Mouse (Mus musculus) myocyte (in vitro differentiated cells): ENCODE measurements around the gene Fkbp5. TPM values are rescaled to one million over a fixed set of nuclear protein-coding genes. Genes with fewer than 3 reads are reported as not detected.

Experiments
- H3K27me3 ChIP-seq: one replicate; pipeline ENCODE4 v1.6.1; 2011; ENCODE audit not compliant: control insufficient read depth, insufficient read depth, insufficient read length
- H3K36me3 ChIP-seq: one replicate; pipeline ENCODE4 v1.6.1; 2011; ENCODE audit not compliant: control insufficient read depth, insufficient read depth
- H3K4me2 ChIP-seq: one replicate; pipeline ENCODE4 v1.6.1; 2011; ENCODE audit warnings: low read depth, control low read depth
- H3K4me3 ChIP-seq: one replicate; pipeline ENCODE4 v1.5.1; 2011; ENCODE audit warnings: mild to moderate bottlenecking, control low read depth, moderate library complexity
- H3K79me2 ChIP-seq: one replicate; pipeline ENCODE4 v1.6.1; 2011; ENCODE audit not compliant: control insufficient read depth, insufficient read depth
- H3ac ChIP-seq: one replicate; pipeline ENCODE4 v1.6.1; 2011; ENCODE audit not compliant: control insufficient read depth, insufficient read length
- CEBPB ChIP-seq: IDR thresholded peaks from 2 replicates; pipeline ENCODE4 v1.6.1; 2011; ENCODE audit warnings: mild to moderate bottlenecking, moderate library complexity; ENCODE audit not compliant: poor library complexity, insufficient read depth, severe bottlenecking
- E2F4 ChIP-seq: IDR thresholded peaks from one replicate; pipeline ENCODE4 v1.6.1; 2011; ENCODE audit warnings: mild to moderate bottlenecking, control low read depth, moderate library complexity; ENCODE audit not compliant: insufficient read depth
- MAX ChIP-seq: IDR thresholded peaks from one replicate; pipeline ENCODE4 v1.6.1; 2011; ENCODE audit warnings: low read depth, mild to moderate bottlenecking, control low read depth
- MYOD1 ChIP-seq, 3 experiments: IDR thresholded peaks; one replicate each; pipeline ENCODE4 v1.6.1; 2011; ENCODE audit warnings: control low read depth in 2 of 3, low read depth in 2 of 3, mild to moderate bottlenecking in 2 of 3, moderate library complexity in 1 of 3; ENCODE audit not compliant: insufficient read length in 2 of 3, control insufficient read depth in 1 of 3
- MYOG ChIP-seq, 3 experiments: IDR thresholded peaks; one replicate each; pipeline ENCODE4 v1.6.1; 2011; ENCODE audit warnings: control low read depth in 2 of 3, low read depth in 2 of 3, mild to moderate bottlenecking in 2 of 3; ENCODE audit not compliant: insufficient read length in 2 of 3, control insufficient read depth in 1 of 3, insufficient read depth in 1 of 3
- POLR2A ChIP-seq: IDR thresholded peaks from one replicate; pipeline ENCODE4 v1.6.1; 2011; ENCODE audit warnings: low read depth, mild to moderate bottlenecking, control low read depth, moderate library complexity; ENCODE audit not compliant: insufficient read length
- POLR2AphosphoS2 ChIP-seq: IDR thresholded peaks from one replicate; pipeline ENCODE4 v1.6.1; 2011; ENCODE audit warnings: low read depth, control low read depth; ENCODE audit not compliant: insufficient read length
- REST ChIP-seq: IDR thresholded peaks from one replicate; pipeline ENCODE4 v1.6.1; 2011; ENCODE audit warnings: mild to moderate bottlenecking, control low read depth, moderate library complexity; ENCODE audit not compliant: insufficient read depth, insufficient read length
- SRF ChIP-seq: IDR thresholded peaks from one replicate; pipeline ENCODE4 v1.6.1; 2011; ENCODE audit warnings: low read depth; ENCODE audit not compliant: control insufficient read depth, insufficient read length
- TCF12 ChIP-seq: IDR thresholded peaks from one replicate; pipeline ENCODE4 v1.6.1; 2011; ENCODE audit warnings: mild to moderate bottlenecking, control low read depth; ENCODE audit not compliant: poor library complexity, insufficient read depth, severe bottlenecking
- TCF3 ChIP-seq: IDR thresholded peaks from one replicate; pipeline ENCODE4 v1.6.1; 2011; ENCODE audit warnings: low read depth, control low read depth; ENCODE audit not compliant: insufficient read length
- USF1 ChIP-seq: IDR thresholded peaks from one replicate; pipeline ENCODE4 v1.6.1; 2011; ENCODE audit warnings: low read depth, mild to moderate bottlenecking, control low read depth, moderate library complexity
- polyA plus RNA-seq: library from polyadenylated mRNA; unstranded; fragments of >200 nt; fragmentation: generic; extraction: Trizol; gene quantifications from one replicate; pipeline ENCODE4 v1.2.1, GENCODE M21; 2012; ENCODE audit warnings: missing spikeins

Fkbp5 gene
- polyA plus RNA-seq, 1 experiment = 11.6 TPM

DNA sequence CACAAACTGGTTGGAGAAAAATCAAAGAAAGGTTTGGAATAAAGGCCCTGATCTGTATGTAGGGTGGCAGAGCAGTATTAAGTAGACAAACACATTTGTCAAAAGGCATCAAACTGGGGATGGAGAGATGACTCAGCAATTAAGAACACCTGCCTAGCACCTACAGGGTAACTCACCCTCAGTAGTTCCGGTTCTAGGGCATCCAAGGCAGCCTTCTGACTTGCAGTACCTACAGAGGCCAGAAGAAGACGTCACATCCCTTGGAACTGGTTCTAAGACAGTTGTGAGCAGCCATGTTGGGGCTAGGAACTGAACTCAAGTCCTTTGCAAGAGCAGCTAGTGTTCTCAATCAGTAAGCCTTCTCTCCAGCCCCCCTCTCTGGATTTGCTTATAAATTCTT, 18.1 kb downstream of the Fkbp5 start:
- no peak for TF ChIP-seq TCF12
- TF ChIP-seq TCF3 = no peak
- TF ChIP-seq REST = no peak
- no peak for TF ChIP-seq MAX
- no peak for TF ChIP-seq CEBPB
- no peak for TF ChIP-seq MYOD1 (IDR thresholded peaks at IDR 0.05; ENCODE audit: control insufficient read depth in 1 of 3, insufficient read length in 2 of 3, low read depth in 2 of 3)
- no peak for TF ChIP-seq MYOG (IDR thresholded peaks at IDR 0.05; ENCODE audit: control insufficient read depth in 1 of 3, insufficient read depth in 1 of 3, insufficient read length in 2 of 3, low read depth in 2 of 3)
- no peak for TF ChIP-seq E2F4
- no peak for TF ChIP-seq POLR2A
- no peak for TF ChIP-seq USF1
- no peak for TF ChIP-seq SRF
- TF ChIP-seq POLR2AphosphoS2 = no peak
- Histone ChIP-seq H3K36me3 (no peaks in the 10 kb centered on the region), H3K4me3 (no peak overlapping the region), H3K27me3 (no peaks in the 10 kb centered on the region), H3K4me2 (no peak overlapping the region), H3K79me2 (no peaks in the 10 kb centered on the region), H3ac (no peak overlapping the region)

DNA sequence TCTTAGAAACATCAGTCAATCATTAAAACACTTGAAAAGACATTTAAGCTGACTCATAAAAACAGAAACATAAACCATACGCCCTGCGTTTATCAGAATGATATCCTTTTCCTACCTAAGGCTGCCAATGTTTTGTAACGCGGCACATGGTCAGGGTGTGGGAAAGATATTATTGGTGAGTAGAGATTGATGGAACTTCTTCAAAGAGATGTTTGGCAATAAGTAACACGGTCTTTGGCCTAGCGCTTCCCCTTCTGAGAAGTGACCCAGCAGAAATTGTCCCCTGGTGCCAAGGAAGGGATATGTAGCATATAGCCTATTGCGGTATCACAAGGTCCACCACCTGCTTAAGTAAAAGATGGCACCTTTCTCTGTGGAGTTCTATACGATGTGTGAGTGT, 21.5 kb downstream of the Fkbp5 start:
- Histone ChIP-seq H3K4me3 (no peak overlapping the region), H3ac (no peak overlapping the region), H3K36me3 (no peaks in the 10 kb centered on the region), H3K27me3 (no peaks in the 10 kb centered on the region), H3K4me2 (no peak overlapping the region), H3K79me2 (no peaks in the 10 kb centered on the region)
- TF ChIP-seq E2F4 = no peak

DNA sequence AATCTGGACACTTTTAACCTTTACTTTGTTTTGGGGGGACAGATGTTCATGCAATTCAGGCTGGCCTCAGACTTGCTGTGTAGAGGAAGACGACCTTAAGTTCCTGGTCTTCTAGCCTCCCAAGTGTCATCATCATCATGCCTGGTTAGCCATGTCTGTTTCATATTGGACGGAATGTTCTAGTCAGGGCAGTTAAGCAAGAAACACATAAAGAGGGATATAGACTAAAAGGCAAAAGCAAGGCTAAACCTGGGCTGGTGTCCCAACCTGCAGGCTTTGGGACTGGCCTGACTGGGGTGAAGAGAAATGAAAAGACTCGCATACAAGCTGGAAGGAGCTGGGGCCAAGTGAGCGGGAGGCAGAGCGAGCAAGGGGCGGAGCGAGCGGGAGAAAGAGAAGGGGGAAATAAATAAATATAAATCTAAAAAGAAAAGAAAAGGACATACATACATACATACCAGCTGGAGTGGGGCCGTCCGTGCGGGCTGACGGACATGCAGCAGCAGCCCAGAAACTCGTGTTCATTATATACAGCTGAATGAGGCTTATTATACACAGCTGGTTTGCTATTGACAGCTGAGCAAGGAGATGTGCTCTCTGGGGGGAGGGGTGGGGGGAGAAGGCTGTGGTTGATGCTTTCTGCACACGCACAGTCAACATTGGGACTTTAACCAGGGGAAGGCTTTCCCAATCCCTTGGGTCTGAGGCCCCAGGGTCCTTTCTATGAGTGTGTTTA, 26.1 kb downstream of the Fkbp5 start:
- H3ac ChIP-seq = no peak overlapping the region
- no peak overlapping the region for H3K4me3 ChIP-seq
- H3K36me3 ChIP-seq = no peaks in the 10 kb centered on the region
- no peaks in the 10 kb centered on the region for H3K79me2 ChIP-seq
- TF ChIP-seq CEBPB (no peak), TCF12 (no peak), MYOG (IDR thresholded peaks at IDR 0.05; ENCODE audit: control insufficient read depth in 1 of 3, insufficient read depth in 1 of 3, insufficient read length in 2 of 3, low read depth in 2 of 3) (no peak), REST (no peak), USF1 (no peak), MAX (no peak), TCF3 (no peak), E2F4 (no peak), POLR2AphosphoS2 (no peak), MYOD1 (IDR thresholded peaks at IDR 0.05; ENCODE audit: control insufficient read depth in 1 of 3, insufficient read length in 2 of 3, low read depth in 2 of 3) (no peak), SRF (no peak), POLR2A (no peak)
- no peaks in the 10 kb centered on the region for H3K27me3 ChIP-seq
- no peak overlapping the region for H3K4me2 ChIP-seq

DNA sequence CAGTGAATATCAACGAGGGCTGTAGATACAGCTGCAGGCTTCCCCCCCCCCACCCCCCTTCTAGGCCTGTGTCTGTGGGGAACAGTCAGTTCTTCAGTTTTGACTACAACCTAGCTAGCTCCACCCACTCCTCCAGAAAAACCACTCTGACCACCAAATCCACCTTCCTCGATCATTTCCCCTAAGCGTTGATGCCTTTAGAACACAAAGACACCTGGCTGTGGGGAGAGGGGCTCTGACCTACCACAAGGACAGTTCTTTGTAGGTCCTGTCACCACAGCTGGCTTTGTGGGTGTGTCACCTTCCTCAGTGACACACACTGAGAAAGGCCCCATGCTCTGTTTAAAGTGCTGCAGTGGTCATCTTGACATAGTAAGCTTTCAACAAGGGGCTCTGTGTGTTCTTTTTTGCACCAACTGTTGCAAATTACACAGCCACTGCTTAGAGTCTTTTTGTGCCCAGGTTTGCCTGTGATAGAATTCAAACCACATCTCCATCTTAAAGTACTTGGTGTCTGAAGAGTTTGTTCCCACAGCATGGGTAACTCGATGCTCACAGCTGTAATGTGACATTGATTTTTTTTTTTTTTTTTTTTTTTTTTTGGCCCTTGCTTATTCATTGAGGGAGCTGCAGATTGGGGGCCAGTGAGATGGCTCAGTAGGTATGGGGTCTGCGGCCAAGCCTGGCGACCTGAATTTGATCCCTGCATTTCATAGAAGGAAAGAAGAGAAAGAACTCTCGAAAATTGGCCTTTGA, 28.9 kb downstream of the Fkbp5 start:
- no peak overlapping the region for H3K4me2 ChIP-seq
- no peaks in the 10 kb centered on the region for H3K36me3 ChIP-seq
- H3K27me3 ChIP-seq = no peaks in the 10 kb centered on the region
- H3K79me2 ChIP-seq = peaks cover 10% of the 10 kb centered on the region
- no peak overlapping the region for H3ac ChIP-seq
- no peak overlapping the region for H3K4me3 ChIP-seq
- TF ChIP-seq MYOG (IDR thresholded peaks at IDR 0.05; ENCODE audit: control insufficient read depth in 1 of 3, insufficient read depth in 1 of 3, insufficient read length in 2 of 3, low read depth in 2 of 3) (no peak), REST (no peak), MAX (no peak), E2F4 (no peak), SRF (no peak), CEBPB (no peak), POLR2A (no peak), TCF12 (no peak), USF1 (no peak), POLR2AphosphoS2 (no peak), TCF3 (no peak), MYOD1 (IDR thresholded peaks at IDR 0.05; ENCODE audit: control insufficient read depth in 1 of 3, insufficient read length in 2 of 3, low read depth in 2 of 3) (no peak)
